Mouse (Mus musculus): ENCODE measurements around the gene Aloxe3. TPM values are rescaled to one million over a fixed set of nuclear protein-coding genes. Genes with fewer than 3 reads are reported as not detected.
A peak's percentile ranks its signal among the peaks of the same experiment; 100 is the strongest.

Gene Aloxe3
- 0.09 and 0.17 TPM in 2 replicates for polyA plus RNA-seq (2014; fragmentation: Nextera tagmentation; extraction: Ambion mirVana)

GRCm38 (mm10) chr11:69125852-69125918 is at the start of gene Aloxe3:
Gene Aloxe3 (plus strand): TSS chr11:69125896.
- H3K27ac ChIP-seq (ENCODE audit: low read depth), result peak within 1 kb of the TSS; percentile 55; the same call in 1 of the 2 replicates
- H3K9ac ChIP-seq, result peak within 1 kb of the TSS; percentile 54
- no peaks in the 10 kb centered on the region for H3K27me3 ChIP-seq (ENCODE audit: insufficient read depth, low read length)
- H3K9me3 ChIP-seq (ENCODE audit: low read depth, low read length), result no peaks in the 10 kb centered on the region
- whole genome bisulfite sequencing, result 0% methylated on average over 3 of the region's 3 CpGs
- TF ChIP-seq CTCF (IDR thresholded peaks at IDR 0.05; ENCODE audit: low read depth), result no peak
- peak within 1 kb of the TSS; percentile 61 for H3K4me3 ChIP-seq (ENCODE audit: low read depth, low read length)
- ATAC-seq (ENCODE audit: insufficient read depth) (no peak), DNase-seq (no peak)
- H3K36me3 ChIP-seq (ENCODE audit: insufficient read depth), result no peaks in the 10 kb centered on the region
- H3K4me2 ChIP-seq, result peak within 1 kb of the TSS; percentile 77
- H3K4me1 ChIP-seq (ENCODE audit: insufficient read depth), result peaks cover 6% of the 10 kb centered on the region

GRCm38 (mm10) chr11:69076572-69076971 is 49.1 kb upstream of the Aloxe3 start:
- WGBS, result 60% methylated on average over 5 of the region's 5 CpGs
- no peaks in the 10 kb centered on the region for H3K36me3 ChIP-seq (ENCODE audit: insufficient read depth)
- peaks cover 2% of the 10 kb centered on the region; the same call in 1 of the 2 replicates for H3K4me1 ChIP-seq (ENCODE audit: insufficient read depth)
- H3K9me3 ChIP-seq (ENCODE audit: low read depth, low read length), result no peaks in the 10 kb centered on the region
- DNase-seq (no peak), ATAC-seq (ENCODE audit: insufficient read depth) (no peak)
- H3K4me3 ChIP-seq (ENCODE audit: low read depth, low read length), result no peak overlapping the region
- no peak overlapping the region for H3K27ac ChIP-seq (ENCODE audit: low read depth)
- no peak overlapping the region for H3K4me2 ChIP-seq
- H3K27me3 ChIP-seq (ENCODE audit: insufficient read depth, low read length), result no peaks in the 10 kb centered on the region
- no peak overlapping the region for H3K9ac ChIP-seq
- no peak for TF ChIP-seq CTCF (IDR thresholded peaks at IDR 0.05; ENCODE audit: low read depth)

GRCm38 (mm10) chr11:69077316-69077715 is 48.4 kb upstream of the Aloxe3 start:
- no peaks in the 10 kb centered on the region for H3K4me1 ChIP-seq (ENCODE audit: insufficient read depth)
- H3K27ac ChIP-seq (ENCODE audit: low read depth), result no peak overlapping the region
- no peaks in the 10 kb centered on the region for H3K27me3 ChIP-seq (ENCODE audit: insufficient read depth, low read length)
- 76% methylated on average over 9 of the region's 9 CpGs for WGBS
- no peaks in the 10 kb centered on the region for H3K36me3 ChIP-seq (ENCODE audit: insufficient read depth)
- ATAC-seq (ENCODE audit: insufficient read depth) (no peak), DNase-seq (no peak)
- no peak overlapping the region for H3K4me3 ChIP-seq (ENCODE audit: low read depth, low read length)
- H3K9ac ChIP-seq, result no peak overlapping the region
- no peak overlapping the region for H3K4me2 ChIP-seq
- H3K9me3 ChIP-seq (ENCODE audit: low read depth, low read length), result no peaks in the 10 kb centered on the region
- no peak for TF ChIP-seq CTCF (IDR thresholded peaks at IDR 0.05; ENCODE audit: low read depth)

- ATAC-seq (ENCODE audit: insufficient read depth) (no peak), DNase-seq (no peak)
- TF ChIP-seq CTCF (IDR thresholded peaks at IDR 0.05; ENCODE audit: low read depth), result no peak
- H3K4me1 ChIP-seq (ENCODE audit: insufficient read depth), result no peaks in the 10 kb centered on the region
- H3K4me2 ChIP-seq, result no peak overlapping the region
- H3K4me3 ChIP-seq (ENCODE audit: low read depth, low read length), result no peak overlapping the region
- no peaks in the 10 kb centered on the region for H3K27me3 ChIP-seq (ENCODE audit: insufficient read depth, low read length)
- no peaks in the 10 kb centered on the region for H3K36me3 ChIP-seq (ENCODE audit: insufficient read depth)
- H3K9me3 ChIP-seq (ENCODE audit: low read depth, low read length), result no peaks in the 10 kb centered on the region
- H3K9ac ChIP-seq, result no peak overlapping the region
- H3K27ac ChIP-seq (ENCODE audit: low read depth), result no peak overlapping the region
- 69% methylated on average over 6 of the region's 6 CpGs for WGBS
Observed at GRCm38 (mm10) chr11:69078041-69078440, 47.7 kb upstream of the Aloxe3 start.

GRCm38 (mm10) chr11:69078805-69079438 is 46.8 kb upstream of the Aloxe3 start:
- WGBS, result 78% methylated on average over 5 of the region's 5 CpGs

GRCm38 (mm10) chr11:69080102-69080854 is 45.4 kb upstream of the Aloxe3 start:
- ATAC-seq (ENCODE audit: insufficient read depth) (no peak), DNase-seq (no peak)
- Histone ChIP-seq H3K9ac (peak overlapping the region; percentile 13; the same call in 1 of the 2 replicates), H3K36me3 (ENCODE audit: insufficient read depth) (no peaks in the 10 kb centered on the region), H3K27ac (ENCODE audit: low read depth) (no peak overlapping the region), H3K4me3 (ENCODE audit: low read depth, low read length) (no peak overlapping the region), H3K4me1 (ENCODE audit: insufficient read depth) (no peaks in the 10 kb centered on the region), H3K4me2 (no peak overlapping the region), H3K9me3 (ENCODE audit: low read depth, low read length) (no peaks in the 10 kb centered on the region), H3K27me3 (ENCODE audit: insufficient read depth, low read length) (no peaks in the 10 kb centered on the region)
- TF ChIP-seq CTCF (IDR thresholded peaks at IDR 0.05; ENCODE audit: low read depth), result no peak
- WGBS, result 77% methylated on average over 15 of the region's 15 CpGs

More at GRCm38 (mm10) chr11:69078805-69079438, 46.8 kb upstream of the Aloxe3 start:
- no peaks in the 10 kb centered on the region for H3K27me3 ChIP-seq (ENCODE audit: insufficient read depth, low read length)
- H3K4me3 ChIP-seq (ENCODE audit: low read depth, low read length), result no peak overlapping the region
- H3K4me1 ChIP-seq (ENCODE audit: insufficient read depth), result no peaks in the 10 kb centered on the region
- TF ChIP-seq CTCF (IDR thresholded peaks at IDR 0.05; ENCODE audit: low read depth), result no peak
- DNase-seq (no peak), ATAC-seq (ENCODE audit: insufficient read depth) (no peak)
- no peak overlapping the region for H3K4me2 ChIP-seq
- no peaks in the 10 kb centered on the region for H3K9me3 ChIP-seq (ENCODE audit: low read depth, low read length)
- no peaks in the 10 kb centered on the region for H3K36me3 ChIP-seq (ENCODE audit: insufficient read depth)
- H3K9ac ChIP-seq, result no peak overlapping the region
- no peak overlapping the region for H3K27ac ChIP-seq (ENCODE audit: low read depth)

GRCm38 (mm10) chr11:69080855-69081222 is 44.9 kb upstream of the Aloxe3 start:
- Histone ChIP-seq H3K27ac (ENCODE audit: low read depth) (no peak overlapping the region), H3K9ac (no peak overlapping the region), H3K4me2 (no peak overlapping the region), H3K36me3 (ENCODE audit: insufficient read depth) (no peaks in the 10 kb centered on the region), H3K4me3 (ENCODE audit: low read depth, low read length) (no peak overlapping the region), H3K27me3 (ENCODE audit: insufficient read depth, low read length) (no peaks in the 10 kb centered on the region), H3K9me3 (ENCODE audit: low read depth, low read length) (no peaks in the 10 kb centered on the region), H3K4me1 (ENCODE audit: insufficient read depth) (no peaks in the 10 kb centered on the region)
- no peak for TF ChIP-seq CTCF (IDR thresholded peaks at IDR 0.05; ENCODE audit: low read depth)
- WGBS, result 82% methylated on average over 8 of the region's 8 CpGs
- ATAC-seq (ENCODE audit: insufficient read depth) (no peak), DNase-seq (no peak)

All from lung, embryonic 14.5 days (tissue).